ENCODE assay signal across 8 mouse cellular contexts in genomic region chr16:8636867-8637216, GRCm38 (mm10). TPM values are rescaled to one million over a fixed set of nuclear protein-coding genes. Genes with fewer than 3 reads are reported as not detected.
DNase-seq lines count a peak whose midpoint lies in the region; ATAC-seq lines count a peak whose summit lies in the region.

No protein-coding gene starts in this region.

- peaks cover 10% of the 10 kb centered on the region for H3K4me1 ChIP-seq in neural tube, embryonic 11.5 days (ENCODE audit: control insufficient read depth, insufficient read depth, low read length)
- peaks cover 22% of the 10 kb centered on the region for H3K4me1 ChIP-seq in embryonic facial prominence, embryonic 15.5 days
- peaks cover 17% of the 10 kb centered on the region for H3K4me1 ChIP-seq in intestine, embryonic 16.5 days (ENCODE audit: control insufficient read depth, insufficient read depth, low read length)
- H3K4me1 ChIP-seq in midbrain, embryonic 15.5 days, result peaks cover 29% of the 10 kb centered on the region

- peak overlapping the region; percentile 63 for H3K27ac ChIP-seq in neural tube, embryonic 11.5 days (ENCODE audit: low read depth, low read length)
- H3K27ac ChIP-seq in embryonic facial prominence, embryonic 15.5 days (replicated peaks), result peak overlapping the region; percentile 84
- H3K27ac ChIP-seq in intestine, embryonic 16.5 days (ENCODE audit: low read length), result peak overlapping the region; percentile 86
- peak overlapping the region; percentile 87 for H3K27ac ChIP-seq in midbrain, embryonic 15.5 days

- peaks cover 2% of the 10 kb centered on the region; the same call in 1 of the 2 replicates for H3K36me3 ChIP-seq in neural tube, embryonic 11.5 days (ENCODE audit: control insufficient read depth, insufficient read depth, low read length)
- H3K36me3 ChIP-seq in embryonic facial prominence, embryonic 15.5 days, result peaks cover 21% of the 10 kb centered on the region
- 0 out of 2 replicates have a peak, but pooled peaks cover 2% of the 10 kb centered on the region for H3K36me3 ChIP-seq in intestine, embryonic 16.5 days (ENCODE audit: control insufficient read depth, insufficient read depth, low read length)
- no peaks in the 10 kb centered on the region; the same call in 1 of the 2 replicates for H3K36me3 ChIP-seq in midbrain, embryonic 15.5 days (replicated peaks)

- H3K27me3 ChIP-seq in neural tube, embryonic 11.5 days (ENCODE audit: control insufficient read depth, insufficient read depth, low read length), result no peaks in the 10 kb centered on the region
- H3K27me3 ChIP-seq in embryonic facial prominence, embryonic 15.5 days, result no peaks in the 10 kb centered on the region
- H3K27me3 ChIP-seq in intestine, embryonic 16.5 days (replicated peaks; ENCODE audit: control insufficient read depth, insufficient read depth, low read length), result no peaks in the 10 kb centered on the region
- no peaks in the 10 kb centered on the region for H3K27me3 ChIP-seq in midbrain, embryonic 15.5 days (replicated peaks)

- H3K9ac ChIP-seq in neural tube, embryonic 11.5 days (ENCODE audit: low read length), result peak overlapping the region; percentile 76
- peak overlapping the region; percentile 89 for H3K9ac ChIP-seq in embryonic facial prominence, embryonic 15.5 days
- peak overlapping the region; percentile 83 for H3K9ac ChIP-seq in intestine, embryonic 16.5 days (ENCODE audit: low read depth, low read length)
- peak overlapping the region; percentile 78 for H3K9ac ChIP-seq in midbrain, embryonic 15.5 days

- H3K9me3 ChIP-seq in neural tube, embryonic 11.5 days (ENCODE audit: control insufficient read depth, low read length), result no peaks in the 10 kb centered on the region
- H3K9me3 ChIP-seq in embryonic facial prominence, embryonic 15.5 days (replicated peaks), result no peaks in the 10 kb centered on the region
- no peaks in the 10 kb centered on the region for H3K9me3 ChIP-seq in intestine, embryonic 16.5 days (ENCODE audit: control insufficient read depth, low read length)
- no peaks in the 10 kb centered on the region for H3K9me3 ChIP-seq in midbrain, embryonic 15.5 days

- H3K4me3 ChIP-seq in neural tube, embryonic 11.5 days (ENCODE audit: low read depth, low read length), result peak overlapping the region; percentile 66
- H3K4me3 ChIP-seq in embryonic facial prominence, embryonic 15.5 days (replicated peaks), result peak overlapping the region; percentile 62
- H3K4me3 ChIP-seq in intestine, embryonic 16.5 days (ENCODE audit: low read length), result peak overlapping the region; percentile 62
- peak overlapping the region; percentile 93 for H3K4me3 ChIP-seq in midbrain, embryonic 15.5 days

- no peak for DNase-seq in neural tube, embryonic 11.5 days (ENCODE audit: low spot score)
- DNase-seq in neural tube, embryonic 10.5 days (ENCODE audit: extremely low spot score, low spot score), result no peak
- no peak for DNase-seq in ovary, adult 18-20 months (ENCODE audit: low spot score)
- no peak for DNase-seq in right cerebral cortex, postnatal 25 days
- DNase-seq in cerebellum, adult 11-12 months, result no peak

- peak; percentile 57; the same call in 1 of the 2 replicates for ATAC-seq in neural tube, embryonic 11.5 days (ENCODE audit: insufficient read depth, low FRiP score, low TSS enrichment)
- peak; percentile 1; the same call in 1 of the 2 replicates for ATAC-seq in embryonic facial prominence, embryonic 15.5 days (ENCODE audit: insufficient number of reproducible peaks, low FRiP score, low TSS enrichment, low read depth)
- ATAC-seq in intestine, embryonic 16.5 days, result peak; percentile 33; the same call in 1 of the 2 replicates
- peak; percentile 32 for ATAC-seq in midbrain, embryonic 15.5 days (replicated peaks)

- H3K4me2 ChIP-seq in neural tube, embryonic 11.5 days (ENCODE audit: low read depth), result peak overlapping the region; percentile 84
- H3K4me2 ChIP-seq in embryonic facial prominence, embryonic 15.5 days (replicated peaks), result peak overlapping the region; percentile 86
- H3K4me2 ChIP-seq in intestine, embryonic 16.5 days (ENCODE audit: low read depth, low read length), result peak overlapping the region; percentile 73
- peak overlapping the region; percentile 94 for H3K4me2 ChIP-seq in midbrain, embryonic 15.5 days

- WGBS in neural tube, embryonic 11.5 days, result under 1% methylated on average over 13 of the region's 13 CpGs
- WGBS in embryonic facial prominence, embryonic 15.5 days, result under 1% methylated on average over 13 of the region's 13 CpGs
- WGBS in intestine, embryonic 16.5 days, result under 1% methylated on average over 13 of the region's 13 CpGs
- WGBS in midbrain, embryonic 15.5 days, result 0% methylated on average over 13 of the region's 13 CpGs

RNA-seq across cellular contexts. Expression of gene Pmm2, which starts 0.6 kb away (rescaled TPM):
- polyA plus RNA-seq in neural tube, embryonic 11.5 days (2014; fragmentation: Nextera tagmentation; extraction: Ambion mirVana), result 40.2 and 40.6 TPM in 2 replicates
- polyA plus RNA-seq in embryonic facial prominence, embryonic 15.5 days (2015; fragmentation: Nextera tagmentation; extraction: Ambion mirVana), result 56.4 and 57.6 TPM in 2 replicates
- 126 and 128 TPM in 2 replicates for polyA plus RNA-seq in intestine, embryonic 16.5 days (2015; fragmentation: Nextera tagmentation; extraction: Ambion mirVana)
- 45.8 and 49.9 TPM in 2 replicates for polyA plus RNA-seq in midbrain, embryonic 15.5 days (2015; fragmentation: Nextera tagmentation; extraction: Ambion mirVana)

RNA-seq across cellular contexts. Expression of gene Tmem186, which starts 0.7 kb away (rescaled TPM):
- polyA plus RNA-seq in neural tube, embryonic 11.5 days (2014; fragmentation: Nextera tagmentation; extraction: Ambion mirVana), result 18.0 and 24.1 TPM in 2 replicates
- 19.3 and 19.5 TPM in 2 replicates for polyA plus RNA-seq in embryonic facial prominence, embryonic 15.5 days (2015; fragmentation: Nextera tagmentation; extraction: Ambion mirVana)
- polyA plus RNA-seq in intestine, embryonic 16.5 days (2015; fragmentation: Nextera tagmentation; extraction: Ambion mirVana), result 23.9 and 24.2 TPM in 2 replicates
- 25.3 and 25.7 TPM in 2 replicates for polyA plus RNA-seq in midbrain, embryonic 15.5 days (2015; fragmentation: Nextera tagmentation; extraction: Ambion mirVana)

RNA-seq across cellular contexts. Expression of gene Carhsp1, which starts 35.1 kb away (rescaled TPM):
- 72.8 and 78.4 TPM in 2 replicates for polyA plus RNA-seq in neural tube, embryonic 11.5 days (2014; fragmentation: Nextera tagmentation; extraction: Ambion mirVana)
- 80.4 and 84.0 TPM in 2 replicates for polyA plus RNA-seq in embryonic facial prominence, embryonic 15.5 days (2015; fragmentation: Nextera tagmentation; extraction: Ambion mirVana)
- 85.0 and 89.4 TPM in 2 replicates for polyA plus RNA-seq in intestine, embryonic 16.5 days (2015; fragmentation: Nextera tagmentation; extraction: Ambion mirVana)
- 187 and 207 TPM in 2 replicates for polyA plus RNA-seq in midbrain, embryonic 15.5 days (2015; fragmentation: Nextera tagmentation; extraction: Ambion mirVana)

RNA-seq across cellular contexts. Expression of gene Gm5767, which starts 43.7 kb away (rescaled TPM):
- polyA plus RNA-seq in neural tube, embryonic 11.5 days (2014; fragmentation: Nextera tagmentation; extraction: Ambion mirVana), result not detected in 2 replicates
- polyA plus RNA-seq in embryonic facial prominence, embryonic 15.5 days (2015; fragmentation: Nextera tagmentation; extraction: Ambion mirVana), result not detected in 2 replicates
- not detected in 2 replicates for polyA plus RNA-seq in intestine, embryonic 16.5 days (2015; fragmentation: Nextera tagmentation; extraction: Ambion mirVana)
- 0.31 and 0.40 TPM in 2 replicates for polyA plus RNA-seq in midbrain, embryonic 15.5 days (2015; fragmentation: Nextera tagmentation; extraction: Ambion mirVana)

Comparison
In these comparisons a context has a peak if more than half of its experiments do, and no peak if none do; other contexts are left out.
1. ATAC-seq: peak in every context shown above with its lines; median percentile 57 in neural tube, embryonic 11.5 days; 33 in intestine, embryonic 16.5 days; 32 in midbrain, embryonic 15.5 days; 1 in embryonic facial prominence, embryonic 15.5 days.